Comparison of ENCODE assay signal across 8 mouse cellular contexts in genomic region chr7:143069751-143070400, GRCm38 (mm10). TPM values are rescaled to one million over a fixed set of nuclear protein-coding genes. Genes with fewer than 3 reads are reported as not detected.
A peak's percentile ranks its signal among the peaks of the same experiment; 100 is the strongest.
DNase-seq lines count a peak whose midpoint lies in the region; ATAC-seq and TF ChIP-seq lines count a peak whose summit lies in the region.

No protein-coding gene starts in this region.

- H3K9ac ChIP-seq in heart, embryonic 16.5 days (ENCODE audit: low read length) = peak overlapping the region; percentile 88
- peak overlapping the region; percentile 88 for H3K9ac ChIP-seq in liver, embryonic 12.5 days
- H3K9ac ChIP-seq in stomach, embryonic 14.5 days (replicated peaks; ENCODE audit: low read depth, low read length) = peak overlapping the region; percentile 75

- TF ChIP-seq CTCF in cortical plate, adult 2 months (IDR thresholded peaks at IDR 0.05; ENCODE audit: extremely low read depth, insufficient read depth, low read length) = no peak

- no peaks in the 10 kb centered on the region for H3K9me3 ChIP-seq in heart, embryonic 16.5 days (replicated peaks; ENCODE audit: control insufficient read depth, low read length)
- H3K9me3 ChIP-seq in liver, embryonic 12.5 days (replicated peaks) = no peaks in the 10 kb centered on the region
- H3K9me3 ChIP-seq in stomach, embryonic 14.5 days (ENCODE audit: control insufficient read depth, low read depth, low read length) = no peaks in the 10 kb centered on the region

- no peaks in the 10 kb centered on the region for H3K27me3 ChIP-seq in heart, embryonic 16.5 days (ENCODE audit: control insufficient read depth, insufficient read depth, low read length)
- no peaks in the 10 kb centered on the region for H3K27me3 ChIP-seq in liver, embryonic 12.5 days (replicated peaks)
- H3K27me3 ChIP-seq in stomach, embryonic 14.5 days (ENCODE audit: control insufficient read depth, insufficient read depth, low read length) = no peaks in the 10 kb centered on the region

- 9% methylated on average over 30 of the region's 30 CpGs for WGBS in heart, embryonic 16.5 days
- WGBS in liver, embryonic 12.5 days (ENCODE audit: insufficient replicate concordance) = 12% methylated on average over 30 of the region's 30 CpGs
- 10% methylated on average over 30 of the region's 30 CpGs for WGBS in stomach, embryonic 14.5 days

- H3K36me3 ChIP-seq in heart, embryonic 16.5 days (ENCODE audit: control insufficient read depth, insufficient read depth) = peaks cover 34% of the 10 kb centered on the region
- H3K36me3 ChIP-seq in liver, embryonic 12.5 days = peaks cover 51% of the 10 kb centered on the region
- H3K36me3 ChIP-seq in stomach, embryonic 14.5 days (ENCODE audit: control insufficient read depth, insufficient read depth, low read length) = peaks cover 46% of the 10 kb centered on the region

- peaks cover 2% of the 10 kb centered on the region; the same call in 1 of the 2 replicates for H3K4me1 ChIP-seq in cortical plate, adult 2 months (ENCODE audit: control insufficient read depth, insufficient read depth, low read length)
- H3K4me1 ChIP-seq in heart, embryonic 16.5 days (ENCODE audit: control insufficient read depth, insufficient read depth, low read length) = peaks cover 17% of the 10 kb centered on the region
- peaks cover 27% of the 10 kb centered on the region for H3K4me1 ChIP-seq in liver, embryonic 12.5 days
- H3K4me1 ChIP-seq in stomach, embryonic 14.5 days (ENCODE audit: control insufficient read depth, insufficient read depth, low read length) = peaks cover 13% of the 10 kb centered on the region; the same call in 1 of the 2 replicates

- ATAC-seq in heart, embryonic 16.5 days (replicated peaks; ENCODE audit: extremely low read depth, insufficient read depth, low FRiP score) = peak; percentile 4; the same call in 1 of the 2 replicates
- peak; percentile 10 for ATAC-seq in liver, embryonic 12.5 days
- ATAC-seq in stomach, embryonic 14.5 days (ENCODE audit: insufficient number of reproducible peaks, insufficient read depth, low FRiP score, low read depth) = no peak; the same call in 1 of the 2 replicates

- peak; percentile 25 for DNase-seq in right cerebral cortex, postnatal 4 days
- no peak for DNase-seq in right cerebral cortex, postnatal 36 days (ENCODE audit: low spot score in 2 of 2)
- DNase-seq in urinary bladder, adult 2 months (ENCODE audit: low spot score) = no peak
- DNase-seq in ovary, adult 18-20 months (ENCODE audit: low spot score) = no peak

- TF ChIP-seq POLR2A in cortical plate, adult 2 months (IDR thresholded peaks at IDR 0.05; ENCODE audit: extremely low read depth, insufficient read depth, low read length) = no peak

- peak overlapping the region; percentile 89 for H3K4me2 ChIP-seq in heart, embryonic 16.5 days (ENCODE audit: low read depth, low read length)
- peak overlapping the region; percentile 96 for H3K4me2 ChIP-seq in liver, embryonic 12.5 days
- peak overlapping the region; percentile 92 for H3K4me2 ChIP-seq in stomach, embryonic 14.5 days (replicated peaks; ENCODE audit: low read depth, low read length)

- H3K4me3 ChIP-seq in cortical plate, adult 2 months (ENCODE audit: insufficient read depth, low read length) = peak overlapping the region; percentile 84
- peak overlapping the region; percentile 78 for H3K4me3 ChIP-seq in heart, embryonic 16.5 days (ENCODE audit: low read length)
- peak overlapping the region; percentile 84 for H3K4me3 ChIP-seq in liver, embryonic 12.5 days
- H3K4me3 ChIP-seq in stomach, embryonic 14.5 days (ENCODE audit: low read depth, low read length) = peak overlapping the region; percentile 84

- no peak overlapping the region; the same call in 1 of the 2 replicates for H3K27ac ChIP-seq in cortical plate, adult 2 months (ENCODE audit: insufficient read depth, low read length)
- H3K27ac ChIP-seq in heart, embryonic 16.5 days (ENCODE audit: low read length) = peak overlapping the region; percentile 88
- H3K27ac ChIP-seq in liver, embryonic 12.5 days = peak overlapping the region; percentile 76
- H3K27ac ChIP-seq in stomach, embryonic 14.5 days (ENCODE audit: low read length) = peak overlapping the region; percentile 91

RNA-seq across cellular contexts. Expression of gene Tssc4, which starts 0.8 kb away (rescaled TPM):
- 71.6 and 74.4 TPM in 2 replicates for polyA plus RNA-seq in cortical plate, adult 2 months (2012; rRNA removed)
- polyA plus RNA-seq in heart, embryonic 16.5 days (2015; fragmentation: Nextera tagmentation; extraction: Ambion mirVana) = 59.2 and 61.5 TPM in 2 replicates
- polyA plus RNA-seq in liver, embryonic 12.5 days (2016; fragmentation: Nextera tagmentation; extraction: Ambion mirVana) = 50.2 and 50.5 TPM in 2 replicates
- polyA plus RNA-seq in stomach, embryonic 14.5 days (2014; fragmentation: Nextera tagmentation; extraction: Ambion mirVana) = 61.3 and 66.6 TPM in 2 replicates
- polyA plus RNA-seq in urinary bladder, adult 2 months (2012; rRNA removed) = 44.7 and 57.5 TPM in 2 replicates

RNA-seq across cellular contexts. Expression of gene Cd81, which starts 17.3 kb away (rescaled TPM):
- 638 and 653 TPM in 2 replicates for polyA plus RNA-seq in cortical plate, adult 2 months (2012; rRNA removed)
- 878 and 900 TPM in 2 replicates for polyA plus RNA-seq in heart, embryonic 16.5 days (2015; fragmentation: Nextera tagmentation; extraction: Ambion mirVana)
- 154 TPM in 2 replicates for polyA plus RNA-seq in liver, embryonic 12.5 days (2016; fragmentation: Nextera tagmentation; extraction: Ambion mirVana)
- polyA plus RNA-seq in stomach, embryonic 14.5 days (2014; fragmentation: Nextera tagmentation; extraction: Ambion mirVana) = 705 and 725 TPM in 2 replicates
- 591 and 684 TPM in 2 replicates for polyA plus RNA-seq in urinary bladder, adult 2 months (2012; rRNA removed)

RNA-seq across cellular contexts. Expression of gene Trpm5, which starts 24.6 kb away (rescaled TPM):
- not detected in 2 replicates for polyA plus RNA-seq in cortical plate, adult 2 months (2012; rRNA removed)
- polyA plus RNA-seq in heart, embryonic 16.5 days (2015; fragmentation: Nextera tagmentation; extraction: Ambion mirVana) = 3.1 and 3.7 TPM in 2 replicates
- 1.3 and 1.6 TPM in 2 replicates for polyA plus RNA-seq in liver, embryonic 12.5 days (2016; fragmentation: Nextera tagmentation; extraction: Ambion mirVana)
- 22.5 and 27.0 TPM in 2 replicates for polyA plus RNA-seq in stomach, embryonic 14.5 days (2014; fragmentation: Nextera tagmentation; extraction: Ambion mirVana)
- 0.21 and 0.29 TPM in 2 replicates for polyA plus RNA-seq in urinary bladder, adult 2 months (2012; rRNA removed)

RNA-seq across cellular contexts. Expression of gene Kcnq1, which starts 36.3 kb away (rescaled TPM):
- polyA plus RNA-seq in cortical plate, adult 2 months (2012; rRNA removed) = 0.62 and 0.79 TPM in 2 replicates
- 34.6 and 34.9 TPM in 2 replicates for polyA plus RNA-seq in heart, embryonic 16.5 days (2015; fragmentation: Nextera tagmentation; extraction: Ambion mirVana)
- 0.21 and 0.61 TPM in 2 replicates for polyA plus RNA-seq in liver, embryonic 12.5 days (2016; fragmentation: Nextera tagmentation; extraction: Ambion mirVana)
- 4.2 and 6.0 TPM in 2 replicates for polyA plus RNA-seq in stomach, embryonic 14.5 days (2014; fragmentation: Nextera tagmentation; extraction: Ambion mirVana)
- 1.0 and 1.5 TPM in 2 replicates for polyA plus RNA-seq in urinary bladder, adult 2 months (2012; rRNA removed)
